Mouse (Mus musculus): ENCODE data around the gene Eed.
A peak's percentile ranks its signal among the peaks of the same experiment; 100 is the strongest.

Gene Eed

GRCm38 (mm10) chr7:89981557-89981956, 774 bp upstream of the Eed start:
- DNase-seq (ENCODE audit: low read depth, low spot score): no peak

DNA sequence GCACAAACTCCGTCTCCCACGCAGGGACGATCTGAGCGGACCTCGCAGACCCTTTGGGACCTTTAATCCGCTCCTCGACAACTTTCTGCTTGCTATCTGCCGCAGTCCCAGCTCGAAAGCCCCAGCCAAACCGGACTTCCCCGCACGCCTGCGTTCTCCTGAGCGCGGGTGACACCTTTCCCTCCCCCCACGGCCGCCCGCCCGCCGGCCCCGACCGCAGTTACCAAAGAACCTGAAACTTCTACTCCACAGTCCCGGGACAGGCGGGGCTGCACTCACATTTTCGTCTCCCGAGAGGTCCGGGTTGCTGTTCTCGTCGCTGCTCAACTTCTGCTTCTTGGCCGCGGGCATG, 674 bp downstream of the Eed start:
- DNase-seq (ENCODE audit: low read depth, low spot score): no peak

DNA sequence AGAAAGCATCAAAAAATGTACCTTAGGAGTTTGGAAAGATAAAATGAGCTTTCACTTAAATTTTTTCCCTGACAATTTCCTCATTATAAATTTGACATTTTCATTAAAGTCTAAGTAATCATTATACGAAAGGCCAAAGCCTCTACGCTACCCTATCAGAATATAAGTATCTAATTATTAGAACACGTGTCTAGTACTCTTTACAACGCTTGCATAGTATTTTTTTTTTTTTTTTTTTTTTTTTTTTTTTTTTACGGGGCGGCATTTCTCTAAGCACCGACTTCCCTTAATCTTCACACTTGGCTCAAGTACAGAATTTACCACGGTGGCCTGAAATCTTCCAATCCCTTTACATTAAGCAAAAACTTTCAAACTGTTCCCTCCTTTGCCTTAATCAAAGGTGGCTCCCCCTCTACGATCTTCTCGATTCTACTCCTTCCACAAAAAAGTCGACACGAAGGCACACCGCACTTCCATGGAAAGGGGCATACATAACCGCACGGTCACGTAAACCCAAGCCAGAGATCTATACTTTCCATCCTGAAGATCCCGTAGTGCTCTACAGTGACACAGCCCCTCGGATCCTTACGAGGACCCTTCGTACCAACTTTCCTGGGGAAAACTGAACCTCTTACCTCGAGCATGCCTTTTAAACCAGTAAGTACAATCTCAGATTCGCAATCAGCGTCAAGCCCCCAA, 1.2 kb downstream of the Eed start:
- no peak for DNase-seq (ENCODE audit: low read depth, low spot score)

DNA sequence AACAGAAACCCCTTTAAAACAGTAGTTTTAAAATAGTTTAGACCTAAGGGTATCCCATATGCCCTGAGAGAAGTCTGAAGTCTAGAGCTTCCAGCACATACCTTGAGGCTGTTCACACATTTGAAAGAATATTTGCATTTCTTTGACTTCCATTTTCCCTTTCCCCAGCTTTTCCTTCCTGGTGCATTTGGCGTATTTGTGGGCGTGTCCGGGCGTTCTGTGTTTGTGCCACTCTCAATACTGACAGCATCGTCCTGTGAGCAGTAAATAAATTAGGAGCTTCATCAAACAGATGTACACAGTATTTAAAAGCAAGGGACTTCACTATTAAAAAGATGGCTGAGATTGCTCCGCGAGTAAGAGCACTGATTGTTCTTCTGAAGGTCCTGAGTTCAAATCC, 4.0 kb downstream of the Eed start:
- no peak for DNase-seq (ENCODE audit: low read depth, low spot score)

- DNase-seq (ENCODE audit: low read depth, low spot score): no peak
These were observed 5.2 kb downstream of the Eed start for GRCm38 (mm10) chr7:89975571-89975970.

DNA sequence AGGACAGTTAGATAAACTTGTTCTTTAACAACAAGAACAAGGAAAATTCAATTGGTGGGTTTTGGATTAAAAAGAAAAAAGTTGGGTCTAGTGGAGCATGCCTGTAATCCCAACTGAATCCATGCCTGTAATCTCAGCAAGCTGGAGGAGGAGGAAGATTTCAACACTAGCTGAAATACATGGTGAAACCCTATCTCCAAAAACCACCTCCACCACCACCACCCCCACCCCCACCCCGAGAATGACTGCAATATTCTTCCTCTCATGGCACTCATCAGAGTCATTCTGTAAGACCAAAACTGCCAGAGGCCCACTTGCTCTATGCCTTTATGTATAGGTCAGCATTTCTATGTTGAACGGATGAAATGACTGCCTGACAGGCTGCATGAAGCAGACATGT, 13.5 kb downstream of the Eed start:
- DNase-seq (ENCODE audit: low read depth, low spot score): no peak

GRCm38 (mm10) chr7:89966771-89967170, 14.0 kb downstream of the Eed start:
- no peak for DNase-seq (ENCODE audit: low read depth, low spot score)

GRCm38 (mm10) chr7:89963135-89963534, 17.6 kb downstream of the Eed start:
- DNase-seq (ENCODE audit: low read depth, low spot score): no peak

GRCm38 (mm10) chr7:89957300-89957699, 23.5 kb downstream of the Eed start:
- DNase-seq (ENCODE audit: low read depth, low spot score): no peak

GRCm38 (mm10) chr7:89954261-89954660, 26.5 kb downstream of the Eed start:
- no peak for DNase-seq (ENCODE audit: low read depth, low spot score)

DNA sequence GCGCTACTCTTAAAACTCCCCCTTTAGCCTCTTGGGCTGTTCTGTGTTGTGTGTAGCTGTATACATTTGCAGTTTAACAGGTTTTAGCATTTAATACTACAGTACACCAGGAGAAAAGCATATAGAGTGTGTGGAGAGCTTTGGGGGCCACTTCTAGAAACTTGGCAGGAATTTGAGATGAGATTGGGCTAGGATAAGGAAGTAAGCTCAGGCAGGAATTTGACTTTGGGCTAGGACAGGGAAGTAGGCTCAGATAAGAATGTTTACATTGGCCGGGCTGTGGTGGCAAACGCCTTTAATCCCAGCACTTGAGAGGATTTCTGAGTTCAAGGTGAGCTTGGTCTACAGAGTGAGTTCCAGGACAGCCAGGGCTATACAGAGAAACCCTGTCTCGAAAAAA, 31.4 kb downstream of the Eed start:
- DNase-seq (ENCODE audit: low read depth, low spot score): no peak

DNA sequence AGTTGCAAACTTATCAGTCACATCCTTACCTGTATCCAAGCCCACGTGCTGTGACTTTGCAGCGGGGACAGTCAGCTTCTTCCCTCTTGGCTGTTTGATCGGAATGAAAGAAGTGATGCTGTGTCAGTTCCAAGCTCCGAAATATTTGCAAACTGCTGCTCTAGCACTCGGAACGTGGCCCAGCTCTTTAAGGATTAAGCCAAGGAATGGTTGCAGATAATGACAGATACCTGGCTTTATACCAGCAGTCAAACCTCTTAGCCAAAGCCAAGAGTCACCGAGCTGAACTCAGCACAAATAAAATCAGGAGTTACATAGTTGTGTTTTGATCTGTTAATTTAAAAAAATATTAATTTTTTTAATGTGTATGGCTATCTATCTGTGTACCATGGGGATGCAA, 32.8 kb downstream of the Eed start:
- no peak for DNase-seq (ENCODE audit: low read depth, low spot score)

DNA sequence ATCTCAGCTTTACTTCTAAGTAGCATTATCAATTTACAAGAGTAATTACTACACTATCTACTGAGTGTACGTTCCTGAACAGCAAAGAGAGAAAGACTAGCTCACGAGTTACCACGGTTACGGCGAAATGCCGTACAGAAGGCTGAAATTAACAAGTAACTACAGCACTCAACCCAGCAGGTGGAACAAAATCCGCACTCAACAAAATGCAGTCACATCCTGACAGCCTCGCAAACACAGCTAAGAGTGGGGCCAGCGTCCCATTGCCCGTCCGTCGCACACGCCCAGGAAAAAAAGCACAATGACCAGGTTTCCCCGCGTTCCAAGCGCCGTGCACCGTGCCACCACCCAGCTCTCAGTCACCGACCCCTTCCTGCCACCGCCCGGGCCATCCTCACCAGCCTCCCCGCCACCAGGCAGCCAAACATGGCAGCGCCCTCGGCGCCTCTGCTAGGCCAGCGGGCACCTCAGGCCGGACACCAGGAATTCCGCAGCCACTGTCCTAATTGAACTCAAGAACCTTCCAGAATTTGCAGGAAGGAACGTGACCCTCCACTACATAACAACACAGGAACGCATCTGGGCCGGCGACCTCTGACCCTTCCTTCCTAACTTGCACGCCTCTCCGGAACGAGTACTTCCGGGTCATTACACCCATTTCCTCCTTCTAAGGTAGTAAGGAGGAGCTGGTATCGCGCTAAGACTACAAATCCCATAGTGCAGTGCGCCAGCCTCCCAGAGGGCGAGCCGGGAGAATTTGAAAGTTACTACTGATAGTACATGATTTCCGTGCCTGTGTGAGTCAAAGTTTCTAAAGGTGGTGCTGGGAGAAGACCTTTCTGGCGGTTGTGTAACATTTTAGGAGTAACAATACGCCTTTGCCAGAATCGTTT, 40.0 kb downstream of the Eed start, which contains the start of gene Hikeshi:
Hikeshi (minus strand) TSS at position 634 of the 893 bp plus-strand sequence.
- DNase-seq (ENCODE audit: low read depth, low spot score): peak; percentile 97

- DNase-seq (ENCODE audit: low read depth, low spot score): no peak
These were observed 41.1 kb downstream of the Eed start for GRCm38 (mm10) chr7:89939497-89940353.

GRCm38 (mm10) chr7:89923441-89924180, 57.2 kb downstream of the Eed start:
- no peak for DNase-seq (ENCODE audit: low read depth, low spot score)

DNA sequence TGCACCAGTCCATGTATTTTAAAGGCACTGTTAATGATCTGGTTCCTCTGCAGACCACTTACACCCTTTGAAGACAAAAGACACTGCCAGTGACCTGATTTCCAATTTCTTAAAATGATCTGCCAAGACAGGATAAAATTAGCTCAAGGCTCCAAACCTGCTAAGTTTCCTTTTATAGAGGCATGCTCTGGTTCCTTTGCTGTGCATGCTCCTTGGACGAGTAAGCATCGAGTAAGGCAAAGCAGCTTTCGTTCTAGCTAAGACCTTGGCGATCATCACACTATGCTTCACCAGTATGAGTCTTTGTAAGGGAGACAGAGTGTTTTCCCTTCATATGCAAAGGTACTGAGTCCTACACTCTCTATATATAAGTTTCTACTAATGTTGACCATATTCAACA, 63.0 kb downstream of the Eed start:
- no peak for DNase-seq (ENCODE audit: low read depth, low spot score)

DNA sequence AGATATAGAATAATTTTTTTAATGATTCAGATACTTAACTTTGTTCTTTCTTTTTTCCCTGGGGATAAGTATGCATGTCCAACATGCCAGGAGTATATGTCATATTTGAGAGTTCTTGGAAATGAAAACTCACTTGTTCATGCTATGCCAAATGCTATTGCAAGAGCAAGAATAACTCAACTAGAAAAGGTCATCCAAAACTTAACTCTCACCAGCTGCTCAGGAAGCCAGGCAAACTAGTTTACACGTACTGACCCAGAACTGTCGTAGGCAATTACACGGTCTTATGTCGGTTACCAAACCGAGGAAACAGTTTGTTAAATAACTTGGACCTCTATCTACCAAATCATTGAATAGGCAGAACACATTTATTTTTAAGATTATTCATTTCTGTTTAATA, 64.1 kb downstream of the Eed start:
- peak; percentile 16 for DNase-seq (ENCODE audit: low read depth, low spot score)

- DNase-seq (ENCODE audit: low read depth, low spot score): no peak
These were observed 67.2 kb downstream of the Eed start for GRCm38 (mm10) chr7:89913432-89914158.

GRCm38 (mm10) chr7:89912356-89912755, 68.4 kb downstream of the Eed start:
- DNase-seq (ENCODE audit: low read depth, low spot score): no peak

DNA sequence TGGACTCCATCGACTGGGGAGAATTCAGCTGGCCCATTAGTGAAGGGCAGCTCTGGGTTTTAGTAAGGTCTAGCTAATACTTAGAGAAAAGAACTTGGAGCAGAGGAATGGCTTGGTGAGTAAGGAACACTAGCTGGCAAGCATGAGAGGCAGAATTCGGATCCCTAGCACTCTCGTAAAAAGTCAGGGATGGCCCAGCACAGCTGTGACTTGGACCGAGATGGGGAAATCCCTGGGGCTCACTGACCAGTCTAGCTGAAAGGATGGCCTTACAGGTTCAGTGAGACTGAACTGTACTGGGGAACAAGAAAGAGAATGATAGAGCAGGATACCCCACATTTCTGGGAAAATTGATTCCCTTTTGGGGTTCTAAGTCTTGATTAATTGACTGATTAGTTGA, 71.1 kb downstream of the Eed start:
- no peak for DNase-seq (ENCODE audit: low read depth, low spot score)

All from retina, adult 2 months (tissue).